Mouse (Mus musculus): ENCODE measurements around the gene Nr4a3. TPM values are rescaled to one million over a fixed set of nuclear protein-coding genes. Genes with fewer than 3 reads are reported as not detected.

The Nr4a3 gene
- total and polyA plus RNA-seq, 3 experiments = 1.7 to 6.7 (median 5.3) TPM

- H3K4me3 ChIP-seq = peak overlapping the region; percentile 72
- no peaks in the 10 kb centered on the region; the same call in 1 of the 2 replicates for H3K27me3 ChIP-seq (ENCODE audit: control insufficient read depth, insufficient read depth, low read length)
- peak overlapping the region; percentile 98 for H3K9ac ChIP-seq (ENCODE audit: low read depth, low read length)
- intact Hi-C loops (cut with DNase I) = loop anchor here (1.0 to 5.0 kb wide), 3 partner anchors 95 to 466 kb away; no protein-coding TSS in a partner anchor
- under 1% methylated on average over 104 of the region's 105 CpGs for WGBS
- no peaks in the 10 kb centered on the region for H3K36me3 ChIP-seq (ENCODE audit: control insufficient read depth, insufficient read depth, low read length)
- DNase-seq = peak; percentile 95 to 98
- H3K27ac ChIP-seq = peak overlapping the region; percentile 98
- TF ChIP-seq CTCF (IDR thresholded peaks at IDR 0.05) (peak; percentile 74), POLR2A (IDR thresholded peaks at IDR 0.05; ENCODE audit: insufficient read depth, low read depth, low read length) (peak; percentile 77), EP300 (IDR thresholded peaks at IDR 0.05; ENCODE audit: insufficient read depth, low read depth, low read length) (peak; percentile 91)
- H3K4me1 ChIP-seq (ENCODE audit: control insufficient read depth, insufficient read depth, low read length) = no peaks in the 10 kb centered on the region; the same call in 1 of the 2 replicates
- H3K79me2 ChIP-seq (replicated peaks; ENCODE audit: control insufficient read depth, insufficient read depth, low read length) = no peaks in the 10 kb centered on the region; the same call in 1 of the 2 replicates
Observed at GRCm38 (mm10) chr4:48042786-48043701, 1.9 kb upstream of the Nr4a3 start.

- Histone ChIP-seq H3K4me3 (peak overlapping the region; percentile 72), H3K27ac (peak overlapping the region; percentile 98), H3K27me3 (ENCODE audit: control insufficient read depth, insufficient read depth, low read length) (no peaks in the 10 kb centered on the region; the same call in 1 of the 2 replicates), H3K9ac (ENCODE audit: low read depth, low read length) (peak overlapping the region; percentile 74), H3K79me2 (replicated peaks; ENCODE audit: control insufficient read depth, insufficient read depth, low read length) (no peaks in the 10 kb centered on the region), H3K36me3 (ENCODE audit: control insufficient read depth, insufficient read depth, low read length) (no peaks in the 10 kb centered on the region), H3K4me1 (ENCODE audit: control insufficient read depth, insufficient read depth, low read length) (no peaks in the 10 kb centered on the region; the same call in 1 of the 2 replicates)
- WGBS = 1% methylated on average over 11 of the region's 11 CpGs
- intact Hi-C loops (cut with DNase I) = loop anchor here (2.0 to 5.0 kb wide), 2 partner anchors 81 to 467 kb away; partner anchors contain the start of gene Stx17
- DNase-seq = no peak
- TF ChIP-seq CTCF (IDR thresholded peaks at IDR 0.05) (no peak), POLR2A (IDR thresholded peaks at IDR 0.05; ENCODE audit: insufficient read depth, low read depth, low read length) (no peak), EP300 (IDR thresholded peaks at IDR 0.05; ENCODE audit: insufficient read depth, low read depth, low read length) (no peak)
Observed at GRCm38 (mm10) chr4:48044141-48044490, 837 bp upstream of the Nr4a3 start.

DNA sequence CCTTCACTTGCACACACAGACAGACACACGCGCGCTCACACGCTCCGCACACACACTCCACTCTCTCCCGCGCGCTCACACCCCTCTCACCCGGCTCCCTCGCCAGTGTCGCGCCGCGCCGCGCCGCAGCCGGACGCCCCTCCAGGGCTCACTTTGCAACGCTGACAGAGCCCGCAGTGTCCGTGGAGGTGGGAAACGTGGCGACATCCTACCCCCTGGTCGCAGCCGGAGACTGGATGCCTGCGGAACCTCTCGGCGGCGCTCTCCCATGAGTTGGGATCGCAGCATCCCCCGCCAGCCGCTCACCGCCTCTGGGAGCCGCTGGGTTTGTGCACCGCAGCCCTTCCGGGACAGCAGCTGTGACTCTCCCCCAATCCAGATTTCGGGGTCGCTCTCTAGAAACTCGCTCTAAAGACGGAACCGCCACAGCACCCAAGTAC is 348 bp downstream of the Nr4a3 start:
- H3K4me3 ChIP-seq = peak overlapping the region; percentile 72
- DNase-seq = no peak
- under 1% methylated on average over 42 of the region's 42 CpGs for WGBS
- H3K36me3 ChIP-seq (ENCODE audit: control insufficient read depth, insufficient read depth, low read length) = no peaks in the 10 kb centered on the region
- no peak; the same call in 1 of the 2 replicates for TF ChIP-seq CTCF (IDR thresholded peaks at IDR 0.05)
- TF ChIP-seq EP300 (IDR thresholded peaks at IDR 0.05; ENCODE audit: insufficient read depth, low read depth, low read length) = no peak
- TF ChIP-seq POLR2A (IDR thresholded peaks at IDR 0.05; ENCODE audit: insufficient read depth, low read depth, low read length) = no peak
- no peaks in the 10 kb centered on the region; the same call in 1 of the 2 replicates for H3K4me1 ChIP-seq (ENCODE audit: control insufficient read depth, insufficient read depth, low read length)
- peak overlapping the region; percentile 74 for H3K9ac ChIP-seq (ENCODE audit: low read depth, low read length)
- no peaks in the 10 kb centered on the region for H3K79me2 ChIP-seq (replicated peaks; ENCODE audit: control insufficient read depth, insufficient read depth, low read length)
- no peaks in the 10 kb centered on the region; the same call in 1 of the 2 replicates for H3K27me3 ChIP-seq (ENCODE audit: control insufficient read depth, insufficient read depth, low read length)
- H3K27ac ChIP-seq = peak overlapping the region; percentile 98
- intact Hi-C loops (cut with DNase I) = loop anchor here (2.0 kb wide), 1 partner anchor 80 kb away; the partner anchor contains the start of gene Stx17

GRCm38 (mm10) chr4:48045721-48046460 is 938 bp downstream of the Nr4a3 start:
- intact Hi-C loops (cut with DNase I) = loop anchor here (2.0 kb wide), 1 partner anchor 79 kb away; the partner anchor contains the start of gene Stx17
- H3K4me1 ChIP-seq (ENCODE audit: control insufficient read depth, insufficient read depth, low read length) = no peaks in the 10 kb centered on the region; the same call in 1 of the 2 replicates
- DNase-seq = peak; percentile 49 to 55
- no peaks in the 10 kb centered on the region for H3K36me3 ChIP-seq (ENCODE audit: control insufficient read depth, insufficient read depth, low read length)
- TF ChIP-seq POLR2A (IDR thresholded peaks at IDR 0.05; ENCODE audit: insufficient read depth, low read depth, low read length) = no peak
- no peak for TF ChIP-seq EP300 (IDR thresholded peaks at IDR 0.05; ENCODE audit: insufficient read depth, low read depth, low read length)
- TF ChIP-seq CTCF (IDR thresholded peaks at IDR 0.05) = no peak
- no peaks in the 10 kb centered on the region for H3K79me2 ChIP-seq (replicated peaks; ENCODE audit: control insufficient read depth, insufficient read depth, low read length)
- peak overlapping the region; percentile 74 for H3K9ac ChIP-seq (ENCODE audit: low read depth, low read length)
- H3K4me3 ChIP-seq = peak overlapping the region; percentile 72
- H3K27ac ChIP-seq = peak overlapping the region; percentile 98
- H3K27me3 ChIP-seq (ENCODE audit: control insufficient read depth, insufficient read depth, low read length) = no peaks in the 10 kb centered on the region; the same call in 1 of the 2 replicates
- WGBS = under 1% methylated on average over 39 of the region's 39 CpGs

- under 1% methylated on average over 20 of the region's 20 CpGs for WGBS
- Histone ChIP-seq H3K4me1 (ENCODE audit: control insufficient read depth, insufficient read depth, low read length) (no peaks in the 10 kb centered on the region; the same call in 1 of the 2 replicates), H3K4me3 (peak overlapping the region; percentile 72), H3K9ac (ENCODE audit: low read depth, low read length) (peak overlapping the region; percentile 74), H3K27me3 (ENCODE audit: control insufficient read depth, insufficient read depth, low read length) (peaks cover 3% of the 10 kb centered on the region), H3K36me3 (ENCODE audit: control insufficient read depth, insufficient read depth, low read length) (no peaks in the 10 kb centered on the region), H3K27ac (peak overlapping the region; percentile 15; the same call in 1 of the 2 replicates), H3K79me2 (replicated peaks; ENCODE audit: control insufficient read depth, insufficient read depth, low read length) (no peaks in the 10 kb centered on the region)
- TF ChIP-seq EP300 (IDR thresholded peaks at IDR 0.05; ENCODE audit: insufficient read depth, low read depth, low read length) = no peak
- no peak for TF ChIP-seq CTCF (IDR thresholded peaks at IDR 0.05)
- no peak for TF ChIP-seq POLR2A (IDR thresholded peaks at IDR 0.05; ENCODE audit: insufficient read depth, low read depth, low read length)
- intact Hi-C loops (cut with DNase I) = no loop called here
- peak; percentile 40 to 54 for DNase-seq
Observed at GRCm38 (mm10) chr4:48046461-48046901, 1.5 kb downstream of the Nr4a3 start.

Data from heart, adult 2 months (tissue).